Mouse (Mus musculus) hindbrain, embryonic 13.5 days (tissue): ENCODE data around the gene Fam166a. TPM values are rescaled to one million over a fixed set of nuclear protein-coding genes. Genes with fewer than 3 reads are reported as not detected.

ENCODE experiments used
- ATAC-seq: fragments of 200-750 bp; cut with Nextera tagmentation; 2 replicates; pipeline ENCODE4 v1.8.0; 2017; ENCODE audit warnings: moderate TSS enrichment; ENCODE audit not compliant: low FRiP score
- H3K27ac ChIP-seq: fragments of 300-500 bp; sonication (generic); 2 replicates; pipeline ENCODE4 v1.5.1; 2015; ENCODE audit warnings: inconsistent platforms, mild to moderate bottlenecking, moderate library complexity
- H3K27me3 ChIP-seq: fragments of 300-500 bp; sonication (generic); 2 replicates; pipeline ENCODE4 v1.6.1; 2015; ENCODE audit warnings: mild to moderate bottlenecking, inconsistent platforms
- H3K36me3 ChIP-seq: fragments of 300-500 bp; sonication (generic); 2 replicates; pipeline ENCODE4 v1.6.1; 2015; ENCODE audit warnings: mild to moderate bottlenecking, inconsistent platforms
- H3K4me1 ChIP-seq: fragments of 300-500 bp; sonication (generic); replicated peaks from 2 replicates; pipeline ENCODE4 v1.6.1; 2015; ENCODE audit warnings: inconsistent platforms
- H3K4me2 ChIP-seq: fragments of 300-500 bp; sonication (generic); 2 replicates; pipeline ENCODE4 v1.6.1; 2015; ENCODE audit warnings: inconsistent platforms, mild to moderate bottlenecking, moderate library complexity
- H3K4me3 ChIP-seq: fragments of 300-500 bp; sonication (generic); 2 replicates; pipeline ENCODE4 v1.5.1; 2015; ENCODE audit warnings: mild to moderate bottlenecking, inconsistent platforms
- H3K9ac ChIP-seq: fragments of 300-500 bp; sonication (generic); 2 replicates; pipeline ENCODE4 v1.6.1; 2015; ENCODE audit warnings: mild to moderate bottlenecking, inconsistent platforms
- H3K9me3 ChIP-seq: fragments of 300-500 bp; sonication (generic); 2 replicates; pipeline ENCODE4 v1.6.1; 2016; ENCODE audit warnings: inconsistent platforms
- WGBS: fragments of 180-500 bp; shearing (Covaris S2); methylation state at CpG from one replicate; pipeline ENCODE4 v1.1.7; 2015; 5-methylcytosine and 5-hydroxymethylcytosine counted together
- polyA plus RNA-seq: library from polyadenylated mRNA; unstranded; fragments of >200 nt; fragmentation: Nextera tagmentation; extraction: Ambion mirVana; gene quantifications from 2 replicates; pipeline ENCODE4 v1.2.1, GENCODE M21; 2015

The Fam166a gene
- 0.40 and 1.3 TPM in 2 replicates for polyA plus RNA-seq

GRCm38 (mm10) chr2:25218445-25218844 is at the start of gene Fam166a:
Gene Fam166a (plus strand): TSS chr2:25218745.
- no peak within 1 kb of the TSS for H3K4me3 ChIP-seq
- no peak for ATAC-seq
- no peak within 1 kb of the TSS for H3K27ac ChIP-seq
- H3K9ac ChIP-seq, result no peak within 1 kb of the TSS
- no peak within 1 kb of the TSS for H3K4me2 ChIP-seq
- peaks cover 14% of the 10 kb centered on the region; the same call in 1 of the 2 replicates for H3K27me3 ChIP-seq
- H3K4me1 ChIP-seq, result peaks cover 4% of the 10 kb centered on the region
- H3K9me3 ChIP-seq, result no peaks in the 10 kb centered on the region
- peaks cover 9% of the 10 kb centered on the region for H3K36me3 ChIP-seq

GRCm38 (mm10) chr2:25169778-25170177 is 48.8 kb upstream of the Fam166a start:
- Histone ChIP-seq H3K4me1 (peaks cover 51% of the 10 kb centered on the region), H3K4me2 (no peak overlapping the region), H3K4me3 (no peak overlapping the region), H3K9me3 (no peaks in the 10 kb centered on the region), H3K27ac (no peak overlapping the region), H3K9ac (no peak overlapping the region), H3K36me3 (no peaks in the 10 kb centered on the region), H3K27me3 (no peaks in the 10 kb centered on the region)
- WGBS, result 4% methylated on average over 5 of the region's 5 CpGs
- no peak for ATAC-seq

- Histone ChIP-seq H3K27ac (peak overlapping the region; percentile 13; the same call in 1 of the 2 replicates), H3K4me1 (peaks cover 56% of the 10 kb centered on the region), H3K27me3 (no peaks in the 10 kb centered on the region), H3K4me2 (no peak overlapping the region), H3K9me3 (no peaks in the 10 kb centered on the region), H3K4me3 (no peak overlapping the region), H3K9ac (no peak overlapping the region), H3K36me3 (no peaks in the 10 kb centered on the region)
- ATAC-seq, result no peak
- 68% methylated on average over 10 of the region's 10 CpGs for WGBS
Measured at GRCm38 (mm10) chr2:25170326-25171100, 48.0 kb upstream of the Fam166a start.

- no peak overlapping the region for H3K9ac ChIP-seq
- no peaks in the 10 kb centered on the region for H3K36me3 ChIP-seq
- no peak for ATAC-seq
- H3K4me2 ChIP-seq, result no peak overlapping the region
- H3K4me1 ChIP-seq, result peaks cover 62% of the 10 kb centered on the region
- H3K27ac ChIP-seq, result no peak overlapping the region; the same call in 1 of the 2 replicates
- H3K4me3 ChIP-seq, result no peak overlapping the region
- H3K9me3 ChIP-seq, result no peaks in the 10 kb centered on the region
- 88% methylated on average over 6 of the region's 6 CpGs for WGBS
- no peaks in the 10 kb centered on the region for H3K27me3 ChIP-seq
Measured at GRCm38 (mm10) chr2:25171101-25171768, 47.3 kb upstream of the Fam166a start.

- Histone ChIP-seq H3K27ac (no peak overlapping the region), H3K4me2 (no peak overlapping the region), H3K9ac (no peak overlapping the region), H3K4me1 (peaks cover 67% of the 10 kb centered on the region), H3K9me3 (no peaks in the 10 kb centered on the region), H3K36me3 (no peaks in the 10 kb centered on the region), H3K27me3 (no peaks in the 10 kb centered on the region), H3K4me3 (no peak overlapping the region)
- 41% methylated on average over 1 of the region's 1 CpGs for WGBS
- no peak for ATAC-seq
Measured at GRCm38 (mm10) chr2:25171769-25172153, 46.8 kb upstream of the Fam166a start.

GRCm38 (mm10) chr2:25172629-25173028 is 45.9 kb upstream of the Fam166a start:
- H3K4me3 ChIP-seq, result no peak overlapping the region
- WGBS, result 76% methylated on average over 8 of the region's 8 CpGs
- H3K4me1 ChIP-seq, result peaks cover 71% of the 10 kb centered on the region
- H3K27me3 ChIP-seq, result no peaks in the 10 kb centered on the region
- no peak for ATAC-seq
- no peaks in the 10 kb centered on the region for H3K36me3 ChIP-seq
- no peak overlapping the region for H3K9ac ChIP-seq
- no peaks in the 10 kb centered on the region for H3K9me3 ChIP-seq
- H3K27ac ChIP-seq, result no peak overlapping the region
- H3K4me2 ChIP-seq, result no peak overlapping the region

- Histone ChIP-seq H3K27ac (no peak overlapping the region), H3K27me3 (0 out of 2 replicates have a peak, but pooled peaks cover 5% of the 10 kb centered on the region), H3K36me3 (no peaks in the 10 kb centered on the region), H3K4me1 (peaks cover 71% of the 10 kb centered on the region), H3K4me3 (no peak overlapping the region), H3K9ac (no peak overlapping the region), H3K9me3 (no peaks in the 10 kb centered on the region), H3K4me2 (no peak overlapping the region)
- WGBS, result 97% methylated on average over 4 of the region's 4 CpGs
- ATAC-seq, result no peak
Measured at GRCm38 (mm10) chr2:25173821-25174220, 44.7 kb upstream of the Fam166a start.

- no peak overlapping the region for H3K27ac ChIP-seq
- ATAC-seq, result no peak
- 61% methylated on average over 7 of the region's 7 CpGs for WGBS
- no peaks in the 10 kb centered on the region for H3K9me3 ChIP-seq
- H3K9ac ChIP-seq, result no peak overlapping the region
- no peaks in the 10 kb centered on the region for H3K36me3 ChIP-seq
- peaks cover 71% of the 10 kb centered on the region for H3K4me1 ChIP-seq
- 0 out of 2 replicates have a peak, but pooled peaks cover 5% of the 10 kb centered on the region for H3K27me3 ChIP-seq
- no peak overlapping the region for H3K4me2 ChIP-seq
- no peak overlapping the region for H3K4me3 ChIP-seq
Measured at GRCm38 (mm10) chr2:25174866-25175689, 43.5 kb upstream of the Fam166a start.

GRCm38 (mm10) chr2:25175690-25176078 is 42.9 kb upstream of the Fam166a start:
- no peak for ATAC-seq
- Histone ChIP-seq H3K4me1 (peaks cover 67% of the 10 kb centered on the region), H3K9ac (no peak overlapping the region), H3K36me3 (no peaks in the 10 kb centered on the region), H3K4me2 (no peak overlapping the region), H3K27me3 (0 out of 2 replicates have a peak, but pooled peaks cover 5% of the 10 kb centered on the region), H3K9me3 (no peaks in the 10 kb centered on the region), H3K4me3 (no peak overlapping the region), H3K27ac (no peak overlapping the region)
- 85% methylated on average over 4 of the region's 4 CpGs for WGBS

GRCm38 (mm10) chr2:25176573-25176972 is 42.0 kb upstream of the Fam166a start:
- Histone ChIP-seq H3K4me2 (peak overlapping the region; percentile 31), H3K27ac (peak overlapping the region; percentile 88), H3K36me3 (no peaks in the 10 kb centered on the region), H3K4me1 (peaks cover 67% of the 10 kb centered on the region), H3K9ac (peak overlapping the region; percentile 58), H3K9me3 (no peaks in the 10 kb centered on the region), H3K4me3 (no peak overlapping the region), H3K27me3 (0 out of 2 replicates have a peak, but pooled peaks cover 5% of the 10 kb centered on the region)
- ATAC-seq, result no peak
- WGBS, result 69% methylated on average over 6 of the region's 6 CpGs

- Histone ChIP-seq H3K27ac (peak overlapping the region; percentile 88), H3K9me3 (no peaks in the 10 kb centered on the region), H3K27me3 (0 out of 2 replicates have a peak, but pooled peaks cover 5% of the 10 kb centered on the region), H3K4me3 (peak overlapping the region; percentile 9; the same call in 1 of the 2 replicates), H3K9ac (peak overlapping the region; percentile 58), H3K36me3 (no peaks in the 10 kb centered on the region), H3K4me2 (peak overlapping the region; percentile 31), H3K4me1 (peaks cover 70% of the 10 kb centered on the region)
- WGBS, result 39% methylated on average over 4 of the region's 4 CpGs
- no peak for ATAC-seq
Measured at GRCm38 (mm10) chr2:25177076-25177475, 41.5 kb upstream of the Fam166a start.

GRCm38 (mm10) chr2:25177685-25178084 is 40.9 kb upstream of the Fam166a start:
- WGBS, result 2% methylated on average over 5 of the region's 6 CpGs
- no peaks in the 10 kb centered on the region for H3K36me3 ChIP-seq
- H3K4me2 ChIP-seq, result peak overlapping the region; percentile 31
- H3K27me3 ChIP-seq, result 0 out of 2 replicates have a peak, but pooled peaks cover 5% of the 10 kb centered on the region
- peak overlapping the region; percentile 9; the same call in 1 of the 2 replicates for H3K4me3 ChIP-seq
- H3K9ac ChIP-seq, result peak overlapping the region; percentile 58
- H3K27ac ChIP-seq, result peak overlapping the region; percentile 88
- peaks cover 70% of the 10 kb centered on the region for H3K4me1 ChIP-seq
- H3K9me3 ChIP-seq, result no peaks in the 10 kb centered on the region
- peak; percentile 34; the same call in 1 of the 2 replicates for ATAC-seq
